Mouse (Mus musculus) thymus, adult 18-20 months (tissue): ENCODE results near the gene Pcgf1.

Experiments
- DNase-seq, 2 experiments: peaks; one replicate each; pipeline ENCODE4 v3.0.0; 2022; ENCODE audit warnings: mixed read lengths in 2 of 2

Pcgf1 gene

DNA sequence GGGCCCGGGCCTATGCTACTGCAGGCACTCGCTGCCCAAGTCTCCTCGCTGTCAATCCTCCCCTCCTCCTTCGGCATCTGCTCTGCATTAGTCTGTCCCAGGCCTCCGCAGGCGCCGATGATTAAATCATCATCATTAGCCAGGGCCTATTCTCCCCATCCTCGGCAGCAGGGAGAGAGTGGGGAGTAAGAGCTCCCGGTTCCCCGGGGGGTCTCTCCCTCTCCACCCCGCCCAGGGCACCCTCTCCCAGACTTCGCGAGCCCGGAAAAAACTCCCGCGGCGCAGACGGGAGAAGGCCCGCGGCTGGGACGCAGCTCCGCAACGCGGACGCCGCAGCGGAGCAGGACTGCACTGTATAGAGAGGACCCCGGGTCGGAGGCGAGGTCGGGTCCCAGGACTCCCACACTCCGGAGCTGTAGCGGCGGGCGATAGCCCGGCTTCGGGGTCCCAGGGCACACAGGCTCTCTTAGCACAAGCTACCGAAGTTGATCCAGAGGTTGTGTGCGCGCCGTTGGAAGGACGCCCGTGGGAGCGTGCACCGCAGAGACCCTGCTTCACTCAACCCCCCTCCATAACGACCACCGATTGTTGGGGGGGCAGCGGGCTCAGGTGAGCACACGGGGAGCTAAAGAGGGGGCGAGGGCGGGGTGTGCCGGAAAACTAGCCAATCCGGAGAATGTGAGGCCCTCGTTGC is at the start of gene Pcgf1:
Pcgf1 (plus strand) TSS at position 240 of the 694 bp plus-strand sequence.
- DNase-seq: no peak

DNA sequence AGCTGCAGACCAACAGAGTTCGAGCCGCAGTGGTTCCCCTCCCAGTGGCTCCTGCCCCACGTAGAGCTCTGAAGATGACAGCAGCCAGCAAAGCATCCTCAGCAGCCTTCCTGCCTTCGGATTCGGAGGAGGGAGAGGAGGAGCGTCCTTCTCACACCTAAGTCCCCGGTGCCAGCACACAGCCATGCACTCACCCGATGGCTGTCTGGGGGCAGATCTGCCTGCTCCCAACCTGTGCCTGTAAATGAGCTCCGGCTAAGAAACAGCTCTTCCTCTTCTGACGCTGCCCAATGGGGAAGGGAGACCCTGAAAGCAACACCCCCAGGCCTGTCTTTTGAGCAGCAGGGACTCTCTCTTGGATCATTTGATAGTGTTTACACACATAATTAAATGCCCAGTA is 47.9 kb upstream of the Pcgf1 start:
- no peak for DNase-seq

DNA sequence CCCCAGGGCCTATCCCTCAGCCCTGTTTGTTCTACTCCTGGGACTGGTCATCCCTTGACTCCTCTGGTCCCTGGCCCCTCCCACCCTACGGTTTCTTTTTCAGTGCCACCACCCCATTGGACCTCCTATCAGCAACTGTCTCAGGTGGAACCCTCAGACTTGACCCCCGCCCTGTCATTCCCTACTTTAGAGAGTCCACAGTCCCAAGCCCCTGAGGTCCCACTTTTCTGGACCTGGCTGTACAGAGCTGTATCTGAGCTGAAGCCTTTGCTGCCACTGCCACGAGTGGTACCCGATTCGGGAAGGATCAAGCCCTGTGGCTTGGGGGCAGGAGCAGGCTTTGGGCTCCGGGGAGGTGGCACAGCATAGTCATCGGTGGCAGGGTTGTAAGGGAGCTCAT is 46.6 kb upstream of the Pcgf1 start:
- DNase-seq: no peak

DNA sequence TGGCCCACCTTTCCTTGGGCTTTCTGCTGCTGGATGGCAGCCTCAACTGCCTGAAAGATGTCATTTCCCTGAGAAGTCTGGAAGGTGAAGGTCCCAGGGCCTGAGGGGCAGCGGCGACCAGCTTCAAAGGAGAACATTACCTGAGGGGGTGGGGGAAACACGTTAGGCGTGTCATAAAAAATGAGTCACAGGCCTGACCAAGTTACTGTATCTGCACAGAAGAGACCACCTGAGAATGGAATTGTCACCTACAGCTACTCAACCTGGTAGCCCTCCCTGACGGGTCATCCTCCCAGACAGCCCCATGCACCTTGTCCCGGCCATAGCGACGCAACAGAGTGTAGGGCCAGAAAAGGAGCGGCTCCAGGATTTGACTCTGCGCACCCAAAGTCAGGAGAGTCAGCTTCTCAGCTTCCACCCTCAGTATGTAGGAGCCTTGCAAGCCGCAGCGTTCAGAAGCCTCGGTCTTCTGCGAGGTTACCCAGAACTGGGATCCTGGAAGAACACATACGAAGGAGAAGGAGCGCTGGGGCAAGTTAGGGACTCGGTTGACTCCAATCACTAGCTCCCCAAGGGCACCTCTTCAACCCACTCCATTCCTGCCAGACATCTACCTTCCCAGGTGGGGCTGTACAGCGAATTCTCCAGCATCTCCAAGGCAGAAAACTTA is 45.6 kb upstream of the Pcgf1 start:
- no peak for DNase-seq

DNA sequence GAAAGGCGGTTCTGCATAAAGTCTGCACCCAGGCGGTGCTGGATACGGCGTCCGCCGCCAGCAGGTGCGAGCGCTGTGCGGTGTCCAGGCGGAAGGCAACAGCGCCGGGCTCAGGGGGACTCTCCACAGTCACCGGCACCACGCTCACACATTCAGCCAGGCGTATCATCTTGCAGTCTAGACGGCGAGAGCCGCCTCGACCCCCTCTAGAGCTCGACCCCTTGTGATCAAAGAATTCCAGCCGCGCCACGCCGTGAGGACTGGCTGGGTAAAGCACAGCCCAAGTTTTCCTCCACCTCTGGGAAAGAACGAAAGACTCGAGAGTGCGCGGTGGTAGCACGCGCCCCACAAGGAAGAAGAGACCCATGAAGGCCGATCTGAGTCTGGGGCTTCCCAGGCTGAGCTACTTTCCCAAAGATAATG is 44.9 kb upstream of the Pcgf1 start:
- peak; percentile 37 to 46 for DNase-seq

DNA sequence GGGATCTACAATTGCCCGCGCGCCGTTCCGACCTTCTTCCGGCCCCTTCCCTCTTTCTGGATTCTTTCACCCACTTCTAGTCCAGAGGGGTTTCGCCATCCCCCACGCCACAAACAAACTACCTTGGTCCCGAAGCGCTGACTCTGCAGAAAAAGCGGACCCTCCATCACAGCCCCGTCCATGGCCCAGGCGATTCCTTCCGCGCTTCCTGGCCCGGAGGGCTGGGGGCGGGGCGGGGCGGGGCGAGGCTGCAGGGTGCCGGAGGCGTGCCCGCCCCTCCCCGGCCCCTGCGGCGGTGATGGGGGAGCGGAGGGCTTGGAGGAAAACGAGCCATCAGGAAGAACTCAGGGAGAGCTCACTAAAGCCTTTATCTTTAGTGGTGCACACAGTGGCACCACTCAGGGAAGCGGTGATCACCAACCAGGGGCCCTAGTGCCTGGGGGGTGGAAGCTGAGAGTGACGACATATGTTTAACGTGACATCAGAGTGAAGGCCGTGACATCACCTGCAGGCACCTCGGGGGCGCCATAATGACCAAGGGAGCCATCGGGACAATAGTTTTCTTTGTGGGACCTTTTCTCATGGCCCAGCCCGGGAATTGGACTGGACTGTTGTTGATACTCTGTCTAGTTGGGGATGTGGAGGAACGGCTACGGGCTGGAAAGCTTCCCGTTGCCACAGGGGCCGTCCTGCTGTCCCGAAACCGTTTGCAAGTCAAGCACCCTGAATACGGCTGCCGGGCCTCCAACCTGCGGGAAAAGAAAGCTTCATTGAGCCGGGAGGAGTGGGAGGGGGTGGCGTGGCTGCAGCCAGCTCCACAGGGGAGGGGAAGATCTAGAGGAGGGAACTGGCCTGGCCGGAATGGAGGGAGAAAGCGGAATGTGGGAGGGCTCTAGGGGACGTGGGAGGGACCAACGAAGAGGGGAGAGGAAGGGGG is 44.2 kb upstream of the Pcgf1 start, which contains the start of the genes Dok1 and Loxl3:
Dok1 (minus strand) TSS at position 223 of the 937 bp plus-strand sequence.
Loxl3 (plus strand) TSS at position 925 of the 937 bp plus-strand sequence.
- DNase-seq: peak; percentile 52 to 59

DNA sequence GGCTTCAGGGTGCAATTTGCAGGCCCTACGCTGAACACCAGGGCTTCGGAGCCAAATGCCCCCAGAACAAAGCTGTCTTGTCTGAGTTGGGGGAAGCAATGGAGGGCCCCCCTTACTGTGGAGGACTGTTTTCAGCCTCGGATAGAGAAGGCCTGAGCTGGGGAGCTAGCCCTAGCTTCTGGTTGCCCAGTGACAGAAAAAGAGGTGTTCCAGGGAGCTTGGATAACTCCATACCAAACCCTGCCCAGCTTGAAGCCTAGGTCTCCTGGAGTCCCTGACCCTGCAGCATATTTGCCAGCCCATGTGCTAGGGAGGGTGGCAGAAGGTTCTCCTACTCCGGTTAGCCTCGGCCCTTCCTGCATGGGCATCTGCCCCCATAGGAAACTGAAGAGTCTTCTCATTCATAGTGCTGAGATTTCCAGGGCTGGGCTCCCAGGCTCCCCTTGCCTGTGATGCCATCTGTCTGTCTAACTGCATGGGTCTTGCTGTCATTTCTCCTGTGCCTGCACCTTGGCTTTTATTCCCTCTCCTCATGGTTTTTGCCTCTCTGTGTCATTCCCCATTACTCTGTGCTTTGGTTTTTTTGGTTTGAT is 43.1 kb upstream of the Pcgf1 start:
- no peak for DNase-seq

DNA sequence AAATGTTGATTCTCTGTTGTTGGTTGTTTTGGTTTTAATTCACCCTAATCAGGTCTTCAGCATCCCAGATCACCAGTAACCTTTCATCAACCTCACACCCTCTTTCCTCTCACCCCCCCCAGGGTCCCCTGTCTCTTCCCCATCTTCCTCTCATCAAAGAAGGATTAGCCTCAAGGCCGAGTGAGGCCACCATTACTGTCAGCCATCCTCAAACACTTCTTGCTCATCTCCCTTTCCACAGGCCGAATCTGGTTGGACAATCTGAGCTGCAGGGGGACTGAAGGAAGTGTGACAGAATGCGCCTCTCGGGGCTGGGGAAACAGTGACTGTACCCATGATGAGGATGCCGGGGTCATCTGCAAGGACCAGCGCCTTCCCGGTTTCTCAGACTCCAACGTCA is 40.5 kb upstream of the Pcgf1 start:
- DNase-seq: no peak

DNA sequence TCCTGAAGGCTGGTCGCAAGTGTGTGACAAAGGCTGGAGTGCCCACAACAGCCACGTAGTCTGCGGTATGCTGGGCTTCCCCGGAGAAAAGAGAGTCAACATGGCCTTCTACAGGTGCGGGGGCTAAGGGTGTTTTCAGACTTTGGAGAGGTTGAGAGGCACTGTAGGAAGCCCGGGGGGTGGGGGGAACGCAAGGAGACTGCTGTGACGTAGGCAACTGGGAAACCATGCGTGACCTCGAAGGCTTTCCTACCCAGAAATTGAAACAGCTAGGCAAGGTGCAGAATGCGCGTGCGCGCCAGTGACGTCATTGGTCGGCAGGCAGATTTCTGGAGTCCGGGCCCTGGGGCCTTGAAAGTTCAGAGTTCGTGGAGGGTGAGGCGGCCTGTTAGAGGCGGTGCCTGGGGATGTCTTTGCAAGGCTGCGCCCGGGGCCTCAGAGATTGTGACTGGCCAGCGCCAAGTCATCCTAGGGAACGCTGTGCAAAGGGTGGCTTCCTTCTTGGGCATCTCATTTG is 39.1 kb upstream of the Pcgf1 start:
- DNase-seq: peak; percentile 82 to 86

DNA sequence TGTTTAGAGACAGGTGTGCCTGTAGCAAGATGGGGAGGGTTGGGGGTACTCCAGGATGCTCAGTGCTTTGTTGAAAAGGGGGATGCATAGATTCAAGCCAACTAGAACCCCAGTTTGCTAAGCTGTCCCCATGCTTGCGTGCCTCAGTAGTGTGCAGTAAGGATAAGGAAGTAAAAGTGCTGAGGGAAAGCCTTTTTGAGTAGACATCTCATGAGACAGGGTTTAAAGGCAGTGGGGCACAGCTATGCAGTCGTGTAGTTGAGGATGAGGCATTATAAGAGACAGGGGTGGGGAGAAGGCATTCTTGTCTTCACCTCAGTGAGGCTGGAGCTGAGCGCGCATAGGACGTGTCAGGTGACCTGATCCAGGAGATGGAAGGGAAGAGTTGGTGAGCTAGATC is 37.1 kb upstream of the Pcgf1 start:
- no peak for DNase-seq

DNA sequence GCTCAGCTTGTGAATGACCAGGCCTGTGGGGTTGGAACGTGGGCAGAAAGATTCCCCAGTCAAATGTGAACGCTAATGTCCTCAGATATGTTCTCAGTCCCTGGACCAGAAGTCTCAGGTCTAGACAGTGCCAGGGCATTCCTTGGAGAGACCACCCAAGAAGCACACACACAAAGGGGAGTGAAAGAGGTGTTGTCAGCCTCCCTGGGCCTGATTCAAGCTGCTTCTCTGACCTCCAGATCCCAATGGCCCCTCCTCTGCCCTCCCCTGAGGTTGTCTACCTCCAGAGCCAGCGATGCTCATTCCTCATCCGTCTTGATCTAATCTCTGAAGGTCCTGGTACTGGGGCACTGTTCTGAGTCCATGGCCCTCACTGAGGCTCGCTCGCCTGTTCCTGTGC is 34.1 kb upstream of the Pcgf1 start:
- no peak for DNase-seq

DNA sequence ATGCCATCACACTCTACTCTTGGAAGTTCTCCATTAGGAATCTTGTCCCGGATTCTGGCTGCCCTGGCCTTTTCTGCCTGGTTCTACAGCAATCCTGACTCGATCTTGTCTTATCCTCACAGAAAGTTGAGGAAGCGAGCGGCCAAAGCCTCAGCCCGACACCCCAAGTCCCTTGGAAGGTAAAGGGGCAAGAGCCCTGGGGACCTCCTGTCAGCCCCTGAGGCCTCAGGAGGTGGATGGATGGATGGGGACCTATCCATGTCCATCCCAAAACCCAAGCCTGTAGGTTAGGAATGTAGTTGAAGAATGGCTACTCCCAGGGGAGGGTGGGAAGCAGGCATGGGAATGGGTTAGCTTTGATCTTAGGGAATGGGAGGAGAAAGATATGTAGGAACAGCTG is 33.7 kb upstream of the Pcgf1 start:
- no peak for DNase-seq

DNA sequence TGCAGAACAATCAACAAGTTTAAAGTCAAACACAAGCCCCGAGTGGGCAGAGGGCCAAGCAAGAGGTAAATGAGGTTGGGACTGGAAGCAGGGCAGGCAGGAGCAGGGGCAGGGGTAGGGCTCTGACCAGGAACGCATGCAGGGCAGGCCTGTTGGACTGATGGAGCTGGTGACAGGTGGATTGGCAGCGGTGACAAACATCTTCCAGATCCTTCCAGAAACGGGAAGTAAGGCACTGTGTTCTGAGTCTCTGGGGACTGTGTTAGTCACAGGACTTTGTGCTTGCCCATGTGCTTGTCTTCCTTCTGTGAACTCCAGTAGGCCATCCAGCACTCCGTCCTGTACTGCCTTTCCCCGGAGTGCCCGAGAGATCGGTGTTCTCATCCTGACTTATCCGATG is 32.9 kb upstream of the Pcgf1 start:
- DNase-seq: no peak

DNA sequence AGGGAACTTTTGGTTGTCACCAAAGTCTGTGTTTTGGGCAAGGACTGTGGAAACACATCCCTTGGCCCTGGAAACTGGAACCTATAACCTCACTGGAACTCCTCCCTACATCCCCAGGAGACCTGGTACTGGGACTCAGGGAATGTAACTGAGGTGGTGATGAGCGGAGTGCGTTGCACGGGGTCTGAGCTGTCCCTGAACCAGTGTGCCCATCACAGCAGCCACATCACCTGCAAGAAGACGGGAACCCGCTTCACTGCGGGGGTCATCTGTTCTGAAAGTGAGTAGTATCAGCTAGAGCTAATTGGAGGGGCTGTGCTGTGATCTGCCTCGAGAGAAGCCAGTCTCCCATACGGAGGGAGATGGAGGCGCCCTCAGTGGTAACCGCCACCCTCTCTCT is 28.3 kb upstream of the Pcgf1 start:
- no peak for DNase-seq

DNA sequence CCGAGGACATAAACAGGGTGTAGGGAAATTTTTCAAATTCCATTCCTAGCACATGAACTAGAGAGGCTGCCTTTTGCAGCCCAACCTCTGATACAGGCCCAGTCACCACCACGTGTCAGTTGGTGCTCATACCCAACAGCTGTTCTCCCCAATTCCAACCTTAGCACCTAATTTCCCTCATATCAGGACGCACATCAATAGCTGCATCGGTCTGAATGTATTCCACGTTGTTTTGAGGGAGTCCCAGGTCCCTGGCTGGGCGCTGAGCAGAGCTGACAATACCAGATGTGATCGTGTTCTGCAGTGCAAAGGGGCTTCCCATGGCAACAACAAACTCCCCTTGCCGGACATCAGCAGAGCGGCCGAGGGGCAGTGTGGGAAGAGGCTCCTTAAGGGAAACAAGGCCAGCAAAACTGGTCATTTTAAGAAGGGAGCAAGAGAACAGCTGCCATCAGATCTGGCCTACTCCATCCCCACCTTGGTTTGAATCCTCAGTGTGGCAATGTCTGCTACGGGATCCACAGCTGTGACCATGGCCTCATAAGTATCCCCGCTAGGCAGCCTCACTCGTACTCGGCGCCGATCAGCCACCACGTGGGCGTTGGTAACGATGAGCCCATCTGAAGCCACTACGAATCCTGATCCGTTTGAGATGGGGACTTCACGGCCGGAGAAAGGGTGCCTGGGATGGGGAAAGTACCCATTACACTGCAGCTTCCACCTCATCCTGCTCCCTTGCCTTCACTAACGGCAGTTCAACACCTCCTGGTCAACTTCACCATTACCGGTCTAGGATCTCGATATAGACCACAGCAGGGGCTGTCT is 24.3 kb upstream of the Pcgf1 start:
- DNase-seq: no peak

DNA sequence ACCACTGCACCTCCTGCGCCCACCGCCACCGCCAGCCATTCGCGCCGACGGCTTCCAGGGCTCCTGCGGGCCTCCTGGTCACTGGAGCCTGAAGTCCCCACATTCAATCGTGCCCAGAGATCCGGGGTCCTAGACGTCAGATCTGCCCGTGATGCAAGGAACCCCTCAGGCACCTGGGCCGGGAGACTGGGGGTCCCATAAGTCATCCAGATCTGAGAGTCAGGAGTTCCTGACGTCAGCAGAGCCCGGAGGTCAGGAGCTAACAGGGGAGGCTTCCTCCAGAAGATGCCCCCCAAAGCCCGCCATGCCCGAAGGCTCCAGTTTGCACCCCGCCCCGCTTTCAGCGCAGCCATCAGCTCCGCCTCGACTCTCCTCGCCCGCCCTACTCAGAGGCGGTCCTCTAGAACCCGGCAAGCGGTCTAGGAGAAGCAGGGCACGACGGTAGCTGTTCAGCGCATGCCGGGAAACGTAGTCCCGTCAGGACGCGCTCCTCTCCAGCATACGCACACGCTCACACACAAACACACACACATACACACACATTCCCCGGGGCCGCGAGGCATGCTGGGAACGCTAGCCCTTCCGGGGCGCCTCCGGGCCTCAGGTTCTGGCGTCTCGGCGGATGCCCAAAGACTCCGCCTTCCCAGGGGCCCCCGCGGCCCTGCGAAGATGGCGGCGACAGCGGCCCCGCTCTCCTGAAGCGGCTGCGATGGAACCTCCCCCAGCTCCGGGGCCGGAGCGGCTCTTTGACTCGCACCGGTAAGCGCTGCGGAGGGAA is 23.4 kb upstream of the Pcgf1 start, which contains the start of gene Aup1:
Aup1 (plus strand) TSS at position 448 of the 778 bp plus-strand sequence.
- DNase-seq: peak; percentile 94 to 97

DNA sequence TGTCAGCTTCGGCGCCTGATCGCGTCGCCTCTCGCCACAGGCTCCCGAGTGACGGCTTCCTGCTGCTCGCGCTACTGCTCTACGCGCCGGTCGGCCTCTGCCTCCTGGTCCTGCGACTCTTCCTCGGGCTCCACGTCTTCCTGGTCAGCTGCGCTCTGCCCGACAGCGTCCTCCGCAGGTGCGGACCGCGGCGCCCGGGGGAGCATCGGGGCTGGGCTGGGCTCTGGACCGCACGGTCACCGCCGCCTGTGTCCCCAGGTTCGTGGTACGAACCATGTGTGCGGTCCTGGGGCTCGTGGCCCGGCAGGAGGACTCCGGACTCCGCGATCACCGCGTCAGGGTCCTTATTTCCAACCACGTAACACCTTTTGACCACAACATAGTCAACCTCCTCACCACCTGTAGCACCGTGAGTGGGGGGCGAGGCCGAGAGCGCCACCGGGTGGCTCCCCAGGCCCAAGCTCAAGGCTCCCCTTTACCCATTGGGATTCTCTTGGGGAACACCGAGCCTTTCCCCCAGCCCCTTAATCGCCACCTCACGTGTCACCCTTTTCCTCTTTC is 22.7 kb upstream of the Pcgf1 start, which contains the start of gene Htra2:
Htra2 (minus strand) TSS at position 403 of the 561 bp plus-strand sequence.
- peak in 1 of 2 experiments; percentile 63 for DNase-seq

DNA sequence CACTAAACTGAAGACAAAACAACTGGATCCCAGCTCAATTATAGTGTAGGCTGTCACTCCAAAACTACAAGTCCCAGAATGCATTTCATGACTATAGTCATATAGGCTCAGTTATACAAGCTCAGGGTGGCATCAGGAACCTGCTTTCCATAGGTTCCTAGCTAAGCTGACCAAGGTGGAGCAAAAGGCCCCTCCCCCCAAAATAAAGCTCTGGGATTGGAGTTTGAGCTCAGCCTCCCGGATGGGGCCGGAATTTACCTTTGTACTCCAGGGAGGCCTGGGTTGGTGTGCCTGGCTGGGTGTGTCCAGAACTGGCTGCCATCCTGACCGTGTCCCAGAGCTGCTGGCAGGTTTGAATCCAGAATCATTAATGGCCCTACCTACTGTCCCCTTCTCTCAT is 19.9 kb upstream of the Pcgf1 start, which contains the start of gene Dqx1:
Dqx1 (plus strand) TSS at position 55 of the 400 bp plus-strand sequence.
- DNase-seq: no peak

DNA sequence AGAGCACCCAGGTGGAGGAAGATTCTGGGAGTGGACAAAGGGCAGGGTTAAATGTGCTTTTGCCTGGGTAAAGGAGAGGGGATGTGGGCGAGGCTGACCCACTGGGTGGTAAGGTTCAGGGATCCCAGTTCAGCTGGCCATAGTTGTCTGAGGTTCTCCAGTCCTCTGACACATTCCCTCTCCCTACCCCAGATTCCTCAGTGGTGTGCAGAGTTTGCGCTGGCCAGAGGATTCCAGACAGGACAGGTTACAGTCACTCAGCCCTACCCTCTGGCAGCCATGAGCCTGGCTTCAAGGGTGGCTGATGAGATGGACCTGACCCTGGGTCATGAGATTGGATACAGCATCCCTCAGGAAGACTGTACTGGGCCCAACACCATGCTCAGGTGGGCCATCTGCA is 18.9 kb upstream of the Pcgf1 start:
- DNase-seq: no peak

DNA sequence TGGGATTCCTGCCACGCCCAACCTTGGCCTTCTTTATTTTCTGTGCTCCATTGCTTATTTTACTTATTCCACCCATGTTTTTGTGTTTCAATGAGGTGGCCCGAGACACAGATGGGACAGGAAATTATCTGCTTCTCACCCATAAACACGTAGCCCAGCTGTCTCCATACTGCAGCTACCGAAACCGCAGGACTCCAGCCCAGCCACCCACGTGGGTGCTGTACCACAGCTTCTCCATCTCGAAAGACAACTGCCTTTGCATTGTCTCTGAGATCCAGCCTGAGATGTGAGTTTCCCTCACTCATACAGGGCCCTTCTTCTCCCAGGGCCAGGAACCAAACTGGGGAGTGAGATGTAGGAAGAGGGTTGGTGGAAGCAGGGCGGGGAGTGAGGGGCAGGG is 11.7 kb upstream of the Pcgf1 start:
- DNase-seq: no peak
